Mouse (Mus musculus) kidney, adult 2 months (tissue): Measurements from ENCODE around the gene Rpl36a-ps1.

Experiments used
- CTCF ChIP-seq: fragments of 200-500 bp; conservative IDR thresholded peaks from 2 replicates; pipeline ENCODE4 v1.5.1; 2011; ENCODE audit warnings: low read depth, mild to moderate bottlenecking, control low read depth, low read length, moderate library complexity, mixed read lengths; ENCODE audit not compliant: insufficient read depth, insufficient read length
- POLR2A ChIP-seq: fragments of 200-500 bp; IDR thresholded peaks from one replicate; pipeline ENCODE4 v1.6.1; 2011; ENCODE audit warnings: low read depth, low read length, control low read depth

- TF ChIP-seq POLR2A (no peak), CTCF (no peak)
Observed at GRCm38 (mm10) chr14:98956788-98957187, 37.3 kb downstream of the Rpl36a-ps1 start.
